Mouse (Mus musculus) stomach, postnatal 0 days (tissue): Measurements from ENCODE around the gene Smarce1. TPM values are rescaled to one million over a fixed set of nuclear protein-coding genes. Genes with fewer than 3 reads are reported as not detected.

Source experiments
- ATAC-seq: fragments of 200-750 bp; cut with Nextera tagmentation; 2 replicates; pipeline ENCODE4 v1.8.0; 2017; ENCODE audit not compliant: low FRiP score, low TSS enrichment
- DNase-seq: peaks from one replicate; pipeline ENCODE4 v3.0.0-alpha.2; 2016; ENCODE audit warnings: low spot score
- H3K27ac ChIP-seq: fragments of 300-500 bp; sonication (generic); replicated peaks from 2 replicates; pipeline ENCODE4 v1.5.1; 2014; ENCODE audit warnings: mild to moderate bottlenecking, control low read depth
- H3K27me3 ChIP-seq: fragments of 300-500 bp; sonication (generic); 2 replicates; pipeline ENCODE4 v1.6.1; 2014; ENCODE audit warnings: low read length; ENCODE audit not compliant: control insufficient read depth, insufficient read depth
- H3K36me3 ChIP-seq: fragments of 300-500 bp; sonication (generic); 2 replicates; pipeline ENCODE4 v1.6.1; 2014; ENCODE audit warnings: low read length, mixed read lengths; ENCODE audit not compliant: control insufficient read depth, insufficient read depth
- H3K4me1 ChIP-seq: fragments of 300-500 bp; sonication (generic); replicated peaks from 2 replicates; pipeline ENCODE4 v1.6.1; 2014; ENCODE audit warnings: antibody characterized with exemption; ENCODE audit not compliant: control insufficient read depth, insufficient read depth
- H3K4me2 ChIP-seq: fragments of 300-500 bp; sonication (generic); replicated peaks from 2 replicates; pipeline ENCODE4 v1.6.1; 2014; ENCODE audit warnings: low read depth, mild to moderate bottlenecking, control low read depth, moderate library complexity
- H3K4me3 ChIP-seq: fragments of 300-500 bp; sonication (generic); 2 replicates; pipeline ENCODE4 v1.5.1; 2014; ENCODE audit warnings: low read depth, low read length, control low read depth
- H3K9ac ChIP-seq: fragments of 300-500 bp; sonication (generic); 2 replicates; pipeline ENCODE4 v1.6.1; 2014; ENCODE audit warnings: mild to moderate bottlenecking, low read length, control low read depth, mixed read lengths
- H3K9me3 ChIP-seq: fragments of 300-500 bp; sonication (generic); 2 replicates; pipeline ENCODE4 v1.6.1; 2016; ENCODE audit warnings: low read length; ENCODE audit not compliant: control insufficient read depth
- CTCF ChIP-seq: IDR thresholded peaks from 2 replicates; pipeline ENCODE4 v1.5.1; 2016; ENCODE audit warnings: antibody characterized with exemption, low read depth, mild to moderate bottlenecking, moderate library complexity
- EP300 ChIP-seq: optimal IDR thresholded peaks from 2 replicates; pipeline ENCODE3; 2016; ENCODE audit warnings: antibody characterized with exemption
- WGBS: fragments of 180-500 bp; shearing (Covaris S2); extraction: QIAGEN DNeasy Blood & Tissue Kit; methylation state at CpG from one replicate; pipeline ENCODE4 v1.1.7; 2014; 5-methylcytosine and 5-hydroxymethylcytosine counted together
- polyA plus RNA-seq: library from polyadenylated mRNA; unstranded; fragments of >200 nt; fragmentation: Nextera tagmentation; extraction: Ambion mirVana; gene quantifications from 2 replicates; pipeline ENCODE4 v1.2.1, GENCODE M21; 2015

Smarce1 gene
- polyA plus RNA-seq, 1 experiment from 2014 or later: 91.6 TPM

DNA sequence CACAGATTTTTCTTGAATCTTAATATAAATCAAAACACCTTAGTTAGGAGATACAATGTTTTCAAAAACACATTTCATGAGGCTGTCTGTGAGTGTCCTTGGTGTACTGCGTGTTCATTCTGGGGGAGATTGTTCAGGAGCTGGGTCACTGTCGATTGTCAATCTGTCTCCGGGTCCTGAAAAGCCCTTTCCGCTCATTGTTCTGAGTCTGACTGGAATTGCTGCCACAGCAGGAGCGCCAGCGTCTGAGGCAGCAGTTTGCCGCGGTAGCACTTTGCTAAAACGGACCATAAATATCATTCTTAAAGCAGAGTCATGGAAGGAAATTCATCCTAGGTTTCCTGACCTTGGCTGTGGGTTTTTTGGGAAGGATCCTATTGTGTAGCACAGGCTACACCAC lies 35.0 kb upstream of the Smarce1 start:
- H3K36me3 ChIP-seq: no peaks in the 10 kb centered on the region
- H3K9me3 ChIP-seq: no peaks in the 10 kb centered on the region
- DNase-seq (no peak), ATAC-seq (no peak)
- TF ChIP-seq EP300 (no peak), CTCF (no peak)
- H3K4me2 ChIP-seq: no peak overlapping the region
- no peak overlapping the region for H3K27ac ChIP-seq
- H3K27me3 ChIP-seq: no peaks in the 10 kb centered on the region
- no peaks in the 10 kb centered on the region for H3K4me1 ChIP-seq
- no peak overlapping the region for H3K4me3 ChIP-seq
- WGBS: 49% methylated on average over 9 of the region's 9 CpGs
- H3K9ac ChIP-seq: no peak overlapping the region

DNA sequence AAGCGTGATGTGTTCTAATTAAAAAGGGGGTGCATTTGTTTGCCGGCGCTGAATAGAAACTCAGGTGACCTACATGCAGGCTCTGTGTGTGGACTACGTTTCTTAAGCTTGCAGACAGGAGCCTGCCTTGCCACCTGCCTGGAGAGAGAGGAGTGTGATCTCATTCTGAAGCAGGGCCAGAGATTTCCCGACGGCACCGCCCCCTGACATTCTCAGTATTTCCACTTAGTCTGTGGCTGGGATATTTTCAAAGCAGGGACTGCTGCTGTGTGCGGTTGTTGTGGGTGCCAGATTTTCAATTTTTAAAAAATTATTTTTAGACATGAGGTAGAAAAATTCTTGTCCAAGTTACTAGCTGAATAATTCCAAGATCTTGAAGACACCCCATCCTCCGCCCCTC lies 34.4 kb upstream of the Smarce1 start:
- no peak for DNase-seq
- 63% methylated on average over 9 of the region's 9 CpGs for WGBS
- H3K27me3 ChIP-seq: no peaks in the 10 kb centered on the region

DNA sequence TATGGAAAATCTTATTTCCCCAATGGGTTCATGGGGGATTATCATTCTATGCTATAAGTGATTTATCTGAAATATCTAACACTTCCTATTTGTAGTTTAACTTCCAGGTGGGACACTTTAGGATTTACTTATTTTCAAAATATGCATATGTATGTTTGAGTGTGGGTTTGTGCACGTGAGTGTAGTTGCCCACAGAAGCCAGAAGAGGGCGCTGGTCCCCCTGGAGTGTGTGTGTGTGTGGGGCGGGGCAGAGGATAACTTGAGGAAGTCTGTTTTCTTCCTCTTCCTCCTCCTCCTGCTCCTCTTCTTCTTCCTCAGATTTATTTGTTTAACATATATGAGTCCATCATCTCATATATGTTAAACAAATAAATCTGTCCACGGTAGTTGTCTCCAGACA lies 25.4 kb upstream of the Smarce1 start:
- TF ChIP-seq CTCF: peak; percentile 23; the same call in 1 of the 2 replicates
- no peak for TF ChIP-seq EP300
- ATAC-seq: no peak
- WGBS: 69% methylated on average over 4 of the region's 4 CpGs

More for the DNA sequence above, 34.4 kb upstream of the Smarce1 start:
- TF ChIP-seq EP300: no peak
- TF ChIP-seq CTCF: no peak
- Histone ChIP-seq H3K9me3 (no peaks in the 10 kb centered on the region), H3K4me2 (no peak overlapping the region), H3K27ac (no peak overlapping the region), H3K9ac (no peak overlapping the region), H3K36me3 (no peaks in the 10 kb centered on the region), H3K4me1 (no peaks in the 10 kb centered on the region), H3K4me3 (no peak overlapping the region)
- no peak for ATAC-seq

DNA sequence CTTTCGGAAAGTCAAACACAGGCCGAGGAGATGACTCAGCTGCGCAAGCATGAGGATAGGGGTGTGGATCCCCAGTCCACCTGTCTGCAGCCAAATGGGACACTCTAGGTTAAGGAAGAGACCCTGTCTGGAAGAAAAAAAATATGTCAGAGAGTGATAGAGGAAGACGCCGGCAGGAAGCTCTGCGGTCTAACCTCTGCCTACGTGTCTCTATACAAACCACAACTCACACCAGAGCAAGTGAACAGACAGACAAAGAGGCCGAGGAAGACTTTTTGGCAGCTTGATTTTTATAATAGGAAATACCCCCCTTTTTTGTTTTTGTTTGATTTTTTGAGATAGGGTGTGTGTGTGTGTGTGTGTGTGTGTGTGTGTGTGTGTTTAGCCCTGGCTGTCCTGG lies 24.5 kb upstream of the Smarce1 start:
- no peak overlapping the region for H3K9ac ChIP-seq
- ATAC-seq (no peak), DNase-seq (no peak)
- no peaks in the 10 kb centered on the region for H3K4me1 ChIP-seq
- TF ChIP-seq EP300 (no peak), CTCF (no peak)
- H3K27me3 ChIP-seq: no peaks in the 10 kb centered on the region
- WGBS: 87% methylated on average over 8 of the region's 8 CpGs
- no peaks in the 10 kb centered on the region for H3K36me3 ChIP-seq
- H3K9me3 ChIP-seq: no peaks in the 10 kb centered on the region
- no peak overlapping the region for H3K27ac ChIP-seq
- no peak overlapping the region for H3K4me3 ChIP-seq
- no peak overlapping the region for H3K4me2 ChIP-seq

More for the DNA sequence above, 25.4 kb upstream of the Smarce1 start:
- Histone ChIP-seq H3K9ac (no peak overlapping the region), H3K4me3 (no peak overlapping the region), H3K27ac (no peak overlapping the region), H3K4me1 (no peaks in the 10 kb centered on the region), H3K27me3 (no peaks in the 10 kb centered on the region), H3K9me3 (no peaks in the 10 kb centered on the region), H3K36me3 (no peaks in the 10 kb centered on the region), H3K4me2 (no peak overlapping the region)
- no peak for DNase-seq

DNA sequence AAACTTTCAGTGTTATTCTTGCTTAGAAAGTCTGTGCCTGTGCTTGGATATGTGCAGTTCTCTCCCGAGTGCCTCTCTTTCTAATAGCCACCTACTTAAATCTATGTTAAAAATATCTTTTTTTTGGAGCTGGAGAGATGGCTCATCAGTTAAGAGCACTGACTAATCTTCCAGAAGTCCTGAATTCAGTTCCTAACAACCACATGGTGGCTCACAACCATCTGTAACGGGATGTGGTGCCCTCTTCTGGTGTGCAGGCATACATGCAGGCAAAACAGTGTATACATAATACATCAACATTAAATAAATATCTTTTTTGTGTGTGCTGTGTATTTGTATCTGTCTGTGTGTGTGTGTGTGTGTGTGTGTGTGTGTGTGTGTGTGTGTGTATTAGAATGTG lies 23.1 kb upstream of the Smarce1 start:
- H3K9ac ChIP-seq: no peak overlapping the region
- no peak overlapping the region for H3K4me3 ChIP-seq
- ATAC-seq (no peak), DNase-seq (no peak)
- no peak overlapping the region for H3K27ac ChIP-seq
- TF ChIP-seq CTCF: peak; percentile 24; the same call in 1 of the 2 replicates
- no peak for TF ChIP-seq EP300
- 59% methylated on average over 2 of the region's 2 CpGs for WGBS
- H3K36me3 ChIP-seq: no peaks in the 10 kb centered on the region
- no peaks in the 10 kb centered on the region for H3K9me3 ChIP-seq
- H3K4me2 ChIP-seq: no peak overlapping the region
- no peaks in the 10 kb centered on the region for H3K27me3 ChIP-seq
- no peaks in the 10 kb centered on the region for H3K4me1 ChIP-seq

DNA sequence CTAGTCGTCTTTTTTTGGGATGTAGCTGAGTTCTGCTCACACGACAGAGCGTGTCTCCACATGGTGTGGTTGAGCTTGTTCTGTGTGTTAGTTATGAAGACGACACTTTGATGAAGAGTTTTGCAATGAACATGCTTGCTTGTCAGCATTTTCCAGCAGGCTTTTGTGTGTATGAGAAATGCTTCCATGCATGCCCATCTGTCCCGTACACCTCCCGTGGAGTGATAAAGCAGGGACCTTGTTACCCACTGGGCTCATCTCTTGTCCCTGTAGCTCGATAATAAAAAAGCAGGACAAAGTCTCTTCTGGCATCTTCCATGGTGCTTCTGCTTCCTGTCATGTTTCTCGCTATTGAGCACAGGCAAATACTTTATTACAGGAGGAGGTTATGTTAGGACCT lies 21.9 kb upstream of the Smarce1 start:
- ATAC-seq: no peak
- H3K36me3 ChIP-seq: no peaks in the 10 kb centered on the region
- H3K27ac ChIP-seq: no peak overlapping the region
- no peaks in the 10 kb centered on the region for H3K27me3 ChIP-seq
- WGBS: 69% methylated on average over 8 of the region's 8 CpGs
- no peak overlapping the region for H3K4me3 ChIP-seq
- TF ChIP-seq EP300 (no peak), CTCF (no peak)
- no peaks in the 10 kb centered on the region for H3K9me3 ChIP-seq
- H3K4me2 ChIP-seq: no peak overlapping the region
- no peak for DNase-seq
- H3K4me1 ChIP-seq: no peaks in the 10 kb centered on the region
- no peak overlapping the region for H3K9ac ChIP-seq
